Mouse (Mus musculus) stomach, embryonic 16.5 days (tissue): ENCODE data around the gene Gm7361. TPM values are rescaled to one million over a fixed set of nuclear protein-coding genes. Genes with fewer than 3 reads are reported as not detected.
"Not testable (repeated sequence)": the region's sequence is repeated elsewhere in the genome, so short reads cannot be mapped to it uniquely, and the experiment has no call there.

Experiments used
- ATAC-seq: fragments of 200-750 bp; cut with Nextera tagmentation; 2 replicates; pipeline ENCODE4 v1.8.0; 2017; ENCODE audit warnings: moderate number of reproducible peaks, moderate TSS enrichment; ENCODE audit not compliant: insufficient read depth, low FRiP score
- H3K27ac ChIP-seq: fragments of 300-500 bp; sonication (generic); 2 replicates; pipeline ENCODE4 v1.5.1; 2014; ENCODE audit warnings: low read length
- H3K27me3 ChIP-seq: fragments of 300-500 bp; sonication (generic); 2 replicates; pipeline ENCODE4 v1.6.1; 2014; ENCODE audit warnings: low read length, control low read depth, mixed read lengths; ENCODE audit not compliant: control insufficient read depth, insufficient read depth
- H3K36me3 ChIP-seq: fragments of 300-500 bp; sonication (generic); 2 replicates; pipeline ENCODE4 v1.6.1; 2014; ENCODE audit warnings: low read length; ENCODE audit not compliant: control insufficient read depth, insufficient read depth
- H3K4me1 ChIP-seq: fragments of 300-500 bp; sonication (generic); 2 replicates; pipeline ENCODE4 v1.6.1; 2014; ENCODE audit warnings: low read length, control low read depth, mixed read lengths; ENCODE audit not compliant: control insufficient read depth, insufficient read depth
- H3K4me2 ChIP-seq: fragments of 300-500 bp; sonication (generic); 2 replicates; pipeline ENCODE4 v1.6.1; 2014; ENCODE audit warnings: low read depth, low read length, mixed read lengths
- H3K4me3 ChIP-seq: fragments of 300-500 bp; sonication (generic); replicated peaks from 2 replicates; pipeline ENCODE4 v1.5.1; 2014; ENCODE audit warnings: mild to moderate bottlenecking, low read length
- H3K9ac ChIP-seq: fragments of 300-500 bp; sonication (generic); 2 replicates; pipeline ENCODE4 v1.6.1; 2014; ENCODE audit warnings: low read length
- H3K9me3 ChIP-seq: fragments of 300-500 bp; sonication (generic); replicated peaks from 2 replicates; pipeline ENCODE4 v1.6.1; 2016; ENCODE audit warnings: low read length, control low read depth; ENCODE audit not compliant: control insufficient read depth
- WGBS: fragments of 180-500 bp; shearing (Covaris S2); extraction: QIAGEN DNeasy Blood & Tissue Kit; methylation state at CpG from one replicate; pipeline ENCODE4 v1.1.7; 2014; 5-methylcytosine and 5-hydroxymethylcytosine counted together
- polyA plus RNA-seq: library from polyadenylated mRNA; unstranded; fragments of >200 nt; fragmentation: Nextera tagmentation; extraction: Ambion mirVana; gene quantifications from 2 replicates; pipeline ENCODE4 v1.2.1, GENCODE M21; 2015

Gene Gm7361
- not detected in 2 replicates for polyA plus RNA-seq

DNA sequence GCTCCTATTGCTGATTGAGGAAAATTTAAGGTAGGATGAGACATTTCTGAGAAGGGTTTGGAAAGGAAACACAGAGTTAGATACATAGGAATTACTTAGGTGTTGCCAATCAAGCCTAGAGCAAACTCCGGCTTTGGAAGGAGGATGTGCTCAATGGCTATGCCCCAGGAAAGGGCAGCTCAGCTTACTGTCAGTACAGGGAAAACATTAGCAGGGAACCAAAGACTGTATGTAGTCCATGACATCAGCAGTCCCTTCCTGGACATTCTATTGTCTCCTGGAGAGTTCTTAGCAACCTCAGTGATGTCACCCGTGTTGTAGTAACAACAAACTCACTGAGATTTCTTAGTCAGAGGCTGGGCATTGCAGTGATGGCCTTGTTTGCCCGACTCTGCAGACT, at the start of gene Gm7361:
Gene Gm7361 (plus strand): TSS at position 301 of the 400 bp plus-strand sequence.
- not testable (repeated sequence) for H3K9me3 ChIP-seq, H3K36me3 ChIP-seq, H3K4me1 ChIP-seq, H3K4me3 ChIP-seq, H3K27me3 ChIP-seq, H3K9ac ChIP-seq, H3K27ac ChIP-seq, ATAC-seq, H3K4me2 ChIP-seq
- WGBS: 62% methylated on average over 3 of the region's 3 CpGs

DNA sequence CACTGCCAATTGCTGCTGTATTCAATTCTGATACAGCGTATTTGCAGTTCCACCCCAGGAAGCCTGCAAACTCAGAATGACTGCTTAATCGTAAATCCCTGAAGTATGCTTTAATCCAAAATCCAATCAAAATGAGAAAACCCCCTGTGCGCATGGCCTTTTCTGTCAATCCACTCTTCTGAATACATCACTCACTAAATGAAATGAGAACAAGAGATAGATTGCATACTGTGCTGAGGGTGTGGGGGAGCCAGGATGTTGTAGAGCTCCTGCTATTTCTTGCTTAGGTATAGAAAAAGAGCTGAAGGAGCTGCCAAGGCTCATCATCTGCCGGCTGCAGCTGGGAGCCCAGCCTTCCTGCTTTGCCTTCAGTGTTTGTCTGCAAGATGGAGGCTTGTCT, 46.5 kb upstream of the Gm7361 start:
- Histone ChIP-seq H3K4me3 (no peak overlapping the region), H3K9ac (no peak overlapping the region), H3K27ac (no peak overlapping the region), H3K4me2 (no peak overlapping the region), H3K4me1 (no peaks in the 10 kb centered on the region), H3K9me3 (no peaks in the 10 kb centered on the region), H3K27me3 (no peaks in the 10 kb centered on the region), H3K36me3 (no peaks in the 10 kb centered on the region)
- WGBS: 80% methylated on average over 4 of the region's 4 CpGs
- ATAC-seq: no peak

DNA sequence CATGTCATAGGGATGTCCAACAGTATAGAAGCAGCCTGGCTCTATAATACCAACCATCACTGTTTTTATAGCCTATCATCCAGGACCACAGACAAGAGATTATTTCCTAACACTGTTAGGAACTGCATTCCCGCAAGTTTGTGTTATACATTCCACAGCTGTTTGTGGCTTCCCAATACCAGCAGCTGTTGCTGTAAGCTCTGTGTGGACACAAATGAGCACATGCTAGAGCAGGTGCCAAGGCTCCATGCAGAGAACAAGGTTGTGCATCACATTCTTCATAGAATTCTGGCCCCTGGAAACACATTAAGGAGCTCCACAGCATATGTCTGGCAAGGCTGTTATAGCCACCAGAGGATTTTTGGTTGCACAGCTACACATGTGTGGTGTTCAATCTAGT, 35.4 kb upstream of the Gm7361 start:
- Histone ChIP-seq H3K4me2 (no peak overlapping the region), H3K4me3 (no peak overlapping the region), H3K27ac (no peak overlapping the region), H3K9ac (no peak overlapping the region), H3K36me3 (no peaks in the 10 kb centered on the region), H3K9me3 (no peaks in the 10 kb centered on the region), H3K4me1 (no peaks in the 10 kb centered on the region), H3K27me3 (no peaks in the 10 kb centered on the region)
- 77% methylated on average over 1 of the region's 1 CpGs for WGBS
- ATAC-seq: no peak

DNA sequence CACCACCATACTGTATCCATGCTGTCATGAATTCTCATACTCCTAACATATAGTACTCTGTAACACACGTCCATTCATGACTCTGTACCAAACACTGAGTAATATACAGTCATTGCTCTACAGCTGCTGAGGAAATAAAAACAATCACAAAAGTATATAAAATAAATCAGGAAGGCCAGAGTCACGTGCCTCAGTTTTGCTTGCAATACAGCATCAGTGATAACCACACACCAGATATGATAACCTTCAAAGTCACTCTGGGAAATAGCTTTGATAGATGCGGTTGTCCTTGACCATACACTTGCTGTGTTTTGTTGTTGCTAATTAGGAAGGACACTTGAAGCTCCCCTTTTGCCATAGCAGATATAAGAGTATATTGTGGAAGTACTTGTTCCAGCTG, 9.2 kb downstream of the Gm7361 start:
- not testable (repeated sequence) for H3K27ac ChIP-seq, H3K27me3 ChIP-seq, ATAC-seq, H3K9ac ChIP-seq, H3K36me3 ChIP-seq, H3K4me1 ChIP-seq, H3K4me2 ChIP-seq, H3K4me3 ChIP-seq, H3K9me3 ChIP-seq
- WGBS: 77% methylated on average over 3 of the region's 3 CpGs

DNA sequence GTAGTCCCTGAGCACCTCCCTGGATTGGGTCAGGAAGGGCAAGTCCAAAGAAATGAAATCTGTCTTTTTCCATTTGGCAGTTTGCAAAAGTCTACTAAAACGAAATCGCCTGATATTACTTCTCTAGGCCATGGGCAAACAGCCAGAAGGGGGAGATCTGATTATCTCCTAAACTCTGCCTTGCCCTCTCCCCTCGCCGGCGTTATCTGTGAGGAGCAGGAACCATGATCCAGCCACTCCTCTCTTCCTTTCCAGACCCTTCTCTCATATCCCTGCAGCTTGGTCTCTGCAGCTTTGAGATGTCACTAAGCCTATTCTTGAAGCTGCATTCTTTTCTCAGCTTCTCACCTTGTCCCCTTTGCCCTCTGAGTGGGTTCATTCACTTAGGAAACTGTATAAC, 22.9 kb downstream of the Gm7361 start:
- H3K36me3 ChIP-seq: no peaks in the 10 kb centered on the region
- WGBS: 63% methylated on average over 5 of the region's 5 CpGs

DNA sequence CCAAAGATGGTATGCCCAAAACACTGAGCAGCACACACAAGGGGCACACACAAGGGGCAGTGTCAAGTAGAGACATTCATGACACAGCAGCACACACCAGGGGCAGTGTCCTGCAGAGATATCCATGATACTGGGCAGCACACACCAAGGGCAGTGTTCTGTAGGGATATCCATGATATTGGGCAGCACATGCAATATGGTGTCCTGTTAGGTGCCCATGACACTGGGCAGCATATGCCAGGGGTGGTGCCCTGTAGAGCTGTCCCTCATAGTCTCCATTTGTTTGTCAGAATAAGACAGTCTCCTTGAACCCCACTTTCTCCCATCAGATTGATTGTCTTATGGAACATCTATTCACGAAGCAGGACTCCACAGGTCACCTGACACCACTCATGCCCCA, 24.2 kb downstream of the Gm7361 start:
- ATAC-seq: no peak
- Histone ChIP-seq H3K9me3 (no peaks in the 10 kb centered on the region), H3K4me3 (no peak overlapping the region), H3K27me3 (no peaks in the 10 kb centered on the region), H3K4me1 (no peaks in the 10 kb centered on the region), H3K9ac (no peak overlapping the region), H3K36me3 (no peaks in the 10 kb centered on the region), H3K4me2 (no peak overlapping the region), H3K27ac (no peak overlapping the region)
- WGBS: 79% methylated on average over 1 of the region's 1 CpGs

More for the DNA sequence above, 22.9 kb downstream of the Gm7361 start:
- ATAC-seq: no peak
- Histone ChIP-seq H3K4me2 (no peak overlapping the region), H3K27me3 (no peaks in the 10 kb centered on the region), H3K4me1 (no peaks in the 10 kb centered on the region), H3K27ac (no peak overlapping the region), H3K9me3 (no peaks in the 10 kb centered on the region), H3K9ac (no peak overlapping the region), H3K4me3 (no peak overlapping the region)

DNA sequence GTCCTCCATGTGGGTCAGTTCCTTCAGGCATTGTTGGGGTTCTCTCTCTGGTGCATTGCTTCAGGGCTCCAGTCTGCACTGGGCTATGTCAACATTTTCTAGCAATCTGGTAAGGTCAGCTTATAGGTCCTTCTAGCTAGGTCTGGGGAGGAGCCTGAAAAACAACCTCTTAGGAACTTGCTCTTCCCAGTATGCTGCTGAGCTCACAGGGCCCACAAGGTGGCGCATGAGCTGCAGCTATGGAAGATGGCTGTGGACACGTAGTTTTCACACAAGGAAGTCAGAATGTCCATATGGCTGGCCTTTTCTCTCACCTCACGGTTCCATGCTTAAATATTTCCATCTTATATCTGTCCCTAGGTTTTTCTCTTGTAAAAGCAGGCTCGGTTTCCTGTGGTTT, 24.8 kb downstream of the Gm7361 start:
- Histone ChIP-seq H3K4me2 (no peak overlapping the region), H3K4me3 (no peak overlapping the region), H3K27ac (no peak overlapping the region), H3K9ac (no peak overlapping the region), H3K9me3 (no peaks in the 10 kb centered on the region), H3K4me1 (no peaks in the 10 kb centered on the region), H3K27me3 (no peaks in the 10 kb centered on the region), H3K36me3 (no peaks in the 10 kb centered on the region)
- 3% methylated on average over 4 of the region's 4 CpGs for WGBS
- no peak for ATAC-seq

DNA sequence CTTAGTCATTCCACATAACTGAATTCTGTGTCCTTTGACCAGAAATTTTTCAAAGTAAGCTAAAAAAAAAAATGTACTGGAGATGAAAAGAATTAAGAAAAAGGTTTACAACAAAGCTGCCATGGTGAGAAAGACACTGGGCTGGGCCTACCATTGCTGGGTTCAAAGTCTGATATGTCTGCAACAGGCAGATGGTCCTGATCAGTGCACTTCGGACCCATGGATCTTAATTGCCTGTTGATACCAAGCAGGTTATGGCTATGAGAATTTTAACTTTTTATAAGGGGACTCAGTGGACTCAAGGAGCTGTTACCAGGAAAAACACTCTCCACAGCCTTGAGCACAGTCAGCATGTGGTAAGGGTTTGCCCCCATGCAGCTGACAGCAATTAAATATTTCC, 25.9 kb downstream of the Gm7361 start:
- Histone ChIP-seq H3K36me3 (no peaks in the 10 kb centered on the region), H3K27ac (no peak overlapping the region), H3K9ac (no peak overlapping the region), H3K4me2 (no peak overlapping the region), H3K4me1 (no peaks in the 10 kb centered on the region), H3K9me3 (no peaks in the 10 kb centered on the region), H3K27me3 (no peaks in the 10 kb centered on the region), H3K4me3 (no peak overlapping the region)
- ATAC-seq: no peak
- 78% methylated on average over 1 of the region's 1 CpGs for WGBS

DNA sequence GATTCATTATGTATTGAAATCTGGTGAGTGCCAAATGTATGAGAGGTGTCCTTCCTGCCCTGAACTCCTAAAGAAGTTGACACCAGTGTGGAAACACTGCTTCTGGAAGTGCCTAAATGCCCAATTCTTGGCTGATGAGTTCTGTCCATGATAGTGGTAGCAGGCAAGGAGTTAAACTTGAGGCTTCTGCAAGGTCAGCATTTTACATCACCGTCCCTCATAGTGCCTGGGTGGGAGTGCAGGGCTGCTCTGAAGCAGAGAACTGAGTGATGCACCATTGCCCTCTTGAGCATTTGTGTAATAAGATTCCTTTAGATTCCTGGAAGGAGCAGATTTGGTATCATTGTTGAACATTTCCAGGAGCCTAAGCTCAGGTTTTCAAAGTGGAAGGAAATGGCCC, 34.1 kb downstream of the Gm7361 start:
- WGBS: 56% methylated on average over 1 of the region's 1 CpGs
- ATAC-seq: no peak
- no peaks in the 10 kb centered on the region for H3K9me3 ChIP-seq
- H3K27ac ChIP-seq: no peak overlapping the region
- no peak overlapping the region for H3K9ac ChIP-seq
- no peaks in the 10 kb centered on the region for H3K27me3 ChIP-seq
- H3K36me3 ChIP-seq: no peaks in the 10 kb centered on the region
- H3K4me2 ChIP-seq: no peak overlapping the region
- H3K4me1 ChIP-seq: no peaks in the 10 kb centered on the region
- no peak overlapping the region for H3K4me3 ChIP-seq

DNA sequence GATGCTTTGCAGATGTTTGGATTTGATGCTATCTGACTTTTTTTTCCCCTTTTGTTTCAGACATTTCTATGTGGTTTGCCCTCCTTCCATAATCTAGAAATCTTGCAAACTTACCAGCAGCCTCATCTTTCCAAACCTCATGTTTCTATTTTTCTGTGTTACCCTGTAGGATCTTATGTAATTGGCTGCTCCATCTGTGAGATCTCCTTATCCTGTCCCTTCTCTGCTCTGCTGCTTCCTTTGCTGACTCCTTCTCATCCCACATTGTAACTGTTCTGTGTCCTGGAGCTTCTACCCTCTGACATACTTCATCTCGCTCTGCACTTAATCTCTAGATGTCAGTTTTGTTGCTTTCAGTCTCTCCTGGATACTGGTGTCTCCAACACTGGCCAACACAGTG, 35.8 kb downstream of the Gm7361 start:
- ATAC-seq: no peak
- Histone ChIP-seq H3K27ac (no peak overlapping the region), H3K4me2 (no peak overlapping the region), H3K27me3 (no peaks in the 10 kb centered on the region), H3K4me3 (no peak overlapping the region), H3K36me3 (no peaks in the 10 kb centered on the region), H3K9ac (no peak overlapping the region), H3K9me3 (no peaks in the 10 kb centered on the region), H3K4me1 (no peaks in the 10 kb centered on the region)
- 56% methylated on average over 1 of the region's 1 CpGs for WGBS
